Mouse (Mus musculus): ENCODE results near the gene Axin2.

DNA sequence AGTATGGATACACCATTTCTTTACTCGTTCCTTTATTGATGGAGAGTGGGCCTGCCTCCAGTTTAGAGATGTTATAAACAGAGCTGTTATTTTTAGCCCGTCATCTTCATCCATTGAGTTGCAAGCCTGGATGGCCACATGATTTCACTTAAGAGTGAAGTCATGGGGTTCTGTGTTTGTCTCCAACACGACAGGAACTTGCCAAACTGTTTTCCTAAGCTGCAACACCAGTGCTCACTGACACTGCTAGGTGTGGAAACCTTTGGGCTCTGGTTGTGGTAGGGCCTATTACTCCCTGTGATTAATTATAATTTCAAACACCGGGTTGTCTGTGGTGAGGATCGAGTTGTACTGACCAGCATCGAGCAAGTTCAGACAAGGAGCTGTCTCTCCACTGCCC lies 45.6 kb downstream of the Axin2 start:
- TF ChIP-seq CTCF (IDR thresholded peaks at IDR 0.05; ENCODE audit: low read depth) (no peak), EP300 (IDR thresholded peaks at IDR 0.05; ENCODE audit: low read depth) (no peak)
